Mouse (Mus musculus) forebrain, embryonic 16.5 days (tissue): ENCODE results near the gene Hist1h2an. TPM values are rescaled to one million over a fixed set of nuclear protein-coding genes. Genes with fewer than 3 reads are reported as not detected.
A peak's percentile ranks its signal among the peaks of the same experiment; 100 is the strongest.
"Not testable (repeated sequence)": the region's sequence is repeated elsewhere in the genome, so short reads cannot be mapped to it uniquely, and the experiment has no call there.

Experiments used
- ATAC-seq: fragments of 200-750 bp; cut with Nextera tagmentation; 2 replicates; pipeline ENCODE4 v1.8.0; 2017; ENCODE audit warnings: mild to moderate bottlenecking, moderate library complexity
- H3K27ac ChIP-seq: fragments of 300-500 bp; sonication (generic); 2 replicates; pipeline ENCODE4 v1.5.1; 2014; ENCODE audit warnings: low read length, control low read depth
- H3K27me3 ChIP-seq: fragments of 300-500 bp; sonication (generic); replicated peaks from 2 replicates; pipeline ENCODE4 v1.6.1; 2014; ENCODE audit warnings: low read length; ENCODE audit not compliant: control insufficient read depth, insufficient read depth
- H3K36me3 ChIP-seq: fragments of 300-500 bp; sonication (generic); 2 replicates; pipeline ENCODE4 v1.6.1; 2014; ENCODE audit not compliant: control insufficient read depth, insufficient read depth
- H3K4me1 ChIP-seq: fragments of 300-500 bp; sonication (generic); replicated peaks from 2 replicates; pipeline ENCODE4 v1.6.1; 2014; ENCODE audit warnings: low read length; ENCODE audit not compliant: control insufficient read depth, insufficient read depth
- H3K4me2 ChIP-seq: fragments of 300-500 bp; sonication (generic); 2 replicates; pipeline ENCODE4 v1.6.1; 2014; ENCODE audit warnings: mild to moderate bottlenecking, low read length, control low read depth
- H3K4me3 ChIP-seq: fragments of 300-500 bp; sonication (generic); replicated peaks from 2 replicates; pipeline ENCODE4 v1.5.1; 2014; ENCODE audit warnings: mild to moderate bottlenecking, low read length, control low read depth
- H3K9ac ChIP-seq: fragments of 300-500 bp; sonication (generic); replicated peaks from 2 replicates; pipeline ENCODE4 v1.6.1; 2014; ENCODE audit warnings: low read depth, low read length, control low read depth
- H3K9me3 ChIP-seq: fragments of 300-500 bp; sonication (generic); 2 replicates; pipeline ENCODE4 v1.6.1; 2016; ENCODE audit warnings: low read length; ENCODE audit not compliant: control insufficient read depth
- WGBS: fragments of 180-500 bp; shearing (Covaris S2); extraction: QIAGEN DNeasy Blood & Tissue Kit; methylation state at CpG from one replicate; pipeline ENCODE4 v1.1.7; 2014; 5-methylcytosine and 5-hydroxymethylcytosine counted together
- polyA plus RNA-seq: library from polyadenylated mRNA; unstranded; fragments of >200 nt; fragmentation: Nextera tagmentation; extraction: Ambion mirVana; gene quantifications from 2 replicates; pipeline ENCODE4 v1.2.1, GENCODE M21; 2015

Gene Hist1h2an
- polyA plus RNA-seq, 1 experiment from 2014 or later: 1.7 TPM

DNA sequence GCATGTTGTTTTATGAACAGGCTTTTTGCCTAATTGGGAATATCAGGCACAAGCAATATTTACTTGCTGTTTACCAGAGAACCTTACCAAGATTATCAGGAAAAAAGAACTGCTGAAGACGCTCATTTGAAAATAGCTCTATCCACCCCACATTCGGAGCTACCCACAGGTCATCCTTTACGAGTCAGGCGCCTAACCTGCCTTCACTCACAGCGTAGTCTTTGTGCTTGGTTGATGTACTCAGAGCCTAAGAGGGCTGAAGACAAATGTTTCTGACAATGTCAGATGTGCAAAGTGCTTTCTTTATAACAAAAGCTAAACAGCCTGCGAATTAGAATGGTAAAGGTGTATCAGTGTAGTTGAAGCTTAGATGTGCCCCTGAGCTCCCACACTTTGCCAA, 2.7 kb downstream of the Hist1h2an start:
- H3K27me3 ChIP-seq: no peaks in the 10 kb centered on the region
- no peak overlapping the region for H3K4me3 ChIP-seq
- 25% methylated on average over 6 of the region's 6 CpGs for WGBS
- no peak for ATAC-seq
- no peak overlapping the region for H3K9ac ChIP-seq
- no peak overlapping the region; the same call in 1 of the 2 replicates for H3K4me2 ChIP-seq
- no peaks in the 10 kb centered on the region for H3K9me3 ChIP-seq
- no peaks in the 10 kb centered on the region for H3K36me3 ChIP-seq
- peak overlapping the region; percentile 72 for H3K27ac ChIP-seq
- H3K4me1 ChIP-seq: peaks cover 42% of the 10 kb centered on the region

DNA sequence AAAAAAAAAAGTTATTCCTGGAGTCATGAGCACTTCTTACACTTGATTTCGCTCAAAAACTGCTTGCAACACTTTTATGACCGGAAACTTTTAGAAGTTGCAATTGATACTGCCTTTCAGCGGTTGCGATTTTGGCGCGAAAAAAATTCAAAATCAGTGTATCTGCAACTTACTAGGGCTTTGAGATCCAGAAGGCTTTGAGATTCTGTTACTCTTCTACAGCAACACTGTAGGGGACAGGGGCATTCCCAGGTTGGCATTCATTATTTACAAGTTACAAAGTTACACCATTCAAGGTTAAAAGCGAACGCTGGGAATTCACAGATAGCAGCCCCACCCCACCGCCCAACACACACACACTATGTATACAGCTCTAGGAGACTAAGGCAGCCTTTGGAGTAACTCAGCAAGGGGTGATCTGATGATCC, 3.3 kb downstream of the Hist1h2an start:
- Histone ChIP-seq H3K4me2 (peak overlapping the region; percentile 56), H3K4me1 (peaks cover 45% of the 10 kb centered on the region), H3K27me3 (no peaks in the 10 kb centered on the region), H3K9me3 (no peaks in the 10 kb centered on the region), H3K9ac (no peak overlapping the region), H3K27ac (peak overlapping the region; percentile 72), H3K36me3 (no peaks in the 10 kb centered on the region), H3K4me3 (peak overlapping the region; percentile 41)
- ATAC-seq: no peak
- WGBS: under 1% methylated on average over 9 of the region's 9 CpGs

DNA sequence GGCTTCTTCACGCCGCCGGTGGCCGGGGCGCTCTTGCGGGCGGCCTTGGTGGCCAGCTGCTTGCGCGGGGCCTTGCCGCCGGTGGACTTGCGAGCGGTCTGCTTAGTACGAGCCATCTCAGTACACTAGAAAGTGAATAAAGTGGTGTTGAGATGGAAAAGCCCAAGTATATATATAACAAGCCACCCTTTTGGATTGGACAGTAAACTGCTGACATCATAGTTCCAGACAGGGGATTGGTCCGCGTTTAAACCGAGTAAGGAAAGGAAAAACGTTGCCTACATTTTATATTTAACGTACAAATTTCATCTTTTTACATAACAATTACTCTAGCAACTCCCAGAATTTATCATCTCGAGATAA, 3.8 kb downstream of the Hist1h2an start, which contains the start of gene Hist1h3i:
Gene Hist1h3i (minus strand): TSS at position 116 of the 363 bp plus-strand sequence.
- H3K27me3 ChIP-seq: no peaks in the 10 kb centered on the region
- H3K4me1 ChIP-seq: peaks cover 42% of the 10 kb centered on the region
- H3K4me2 ChIP-seq: peak within 1 kb of the TSS; percentile 76
- H3K36me3 ChIP-seq: no peaks in the 10 kb centered on the region
- H3K9ac ChIP-seq: peak within 1 kb of the TSS; percentile 59
- ATAC-seq: peak; percentile 77
- WGBS: under 1% methylated on average over 14 of the region's 20 CpGs
- H3K9me3 ChIP-seq: no peaks in the 10 kb centered on the region
- peak within 1 kb of the TSS; percentile 79 for H3K27ac ChIP-seq
- H3K4me3 ChIP-seq: peak within 1 kb of the TSS; percentile 49

DNA sequence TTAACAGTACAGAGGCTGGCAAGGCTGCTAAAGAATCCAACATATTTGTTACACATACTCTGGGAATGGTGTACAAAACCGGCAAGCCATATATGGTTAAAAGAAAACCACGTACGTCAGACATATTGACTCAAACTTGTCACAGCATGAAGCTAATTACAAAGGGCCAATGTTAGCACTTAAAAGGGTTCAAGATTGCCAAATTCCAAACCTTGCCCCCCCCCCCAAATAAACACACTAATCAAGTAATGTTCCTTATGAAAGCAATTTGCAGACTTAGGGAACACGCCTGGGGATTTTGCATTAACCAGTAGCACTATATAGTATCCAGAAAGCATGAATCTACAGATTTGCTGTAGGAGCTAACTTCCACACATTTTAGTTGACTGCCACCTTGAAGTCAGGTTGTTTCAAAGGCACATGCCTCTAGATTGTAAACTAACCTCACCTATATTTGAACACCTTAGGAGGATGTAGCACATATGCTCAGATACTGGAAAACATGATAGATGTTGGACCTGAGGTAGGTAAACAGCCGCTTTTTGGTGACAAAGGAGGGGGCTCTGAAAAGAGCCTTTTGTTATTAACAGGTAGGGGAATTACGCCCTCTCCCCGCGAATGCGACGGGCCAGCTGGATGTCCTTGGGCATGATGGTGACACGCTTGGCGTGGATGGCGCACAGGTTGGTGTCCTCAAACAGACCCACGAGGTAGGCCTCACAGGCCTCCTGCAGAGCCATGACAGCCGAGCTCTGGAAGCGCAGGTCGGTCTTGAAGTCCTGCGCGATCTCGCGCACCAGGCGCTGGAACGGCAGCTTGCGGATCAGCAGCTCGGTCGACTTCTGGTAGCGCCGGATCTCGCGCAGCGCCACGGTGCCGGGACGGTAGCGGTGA, 4.4 kb downstream of the Hist1h2an start:
- Histone ChIP-seq H3K9ac (peak overlapping the region; percentile 59), H3K4me3 (peak overlapping the region; percentile 49), H3K4me1 (peaks cover 38% of the 10 kb centered on the region), H3K4me2 (peak overlapping the region; percentile 76), H3K27ac (peak overlapping the region; percentile 79)
- H3K9me3 ChIP-seq, H3K27me3 ChIP-seq, H3K36me3 ChIP-seq, ATAC-seq: not testable (repeated sequence)
- 0% methylated on average over 16 of the region's 35 CpGs for WGBS

DNA sequence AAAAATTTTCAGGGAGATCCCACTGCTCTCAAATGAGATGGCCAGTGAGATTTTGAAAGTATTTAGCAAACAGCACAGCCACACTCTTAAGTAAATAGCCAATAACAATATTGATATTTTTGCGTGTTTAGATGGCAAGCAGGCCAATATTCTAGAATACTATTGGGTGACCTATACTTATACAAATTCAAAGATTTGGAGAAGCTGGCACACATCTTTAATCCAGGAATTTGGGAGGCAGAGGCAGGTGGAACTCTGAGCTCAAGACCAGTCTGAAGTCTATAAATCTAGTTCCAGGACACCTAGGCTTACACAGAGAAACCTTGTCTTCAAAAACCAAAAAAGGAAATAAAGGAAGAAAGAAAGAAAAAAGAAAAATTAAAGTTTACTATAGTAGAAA, 5.4 kb downstream of the Hist1h2an start:
- no peak for ATAC-seq
- no peaks in the 10 kb centered on the region for H3K9me3 ChIP-seq
- WGBS: 97% methylated on average over 1 of the region's 1 CpGs
- no peaks in the 10 kb centered on the region for H3K27me3 ChIP-seq
- H3K36me3 ChIP-seq: no peaks in the 10 kb centered on the region
- H3K27ac ChIP-seq: no peak overlapping the region
- no peak overlapping the region for H3K9ac ChIP-seq
- no peak overlapping the region for H3K4me3 ChIP-seq
- H3K4me2 ChIP-seq: no peak overlapping the region
- H3K4me1 ChIP-seq: peaks cover 38% of the 10 kb centered on the region

DNA sequence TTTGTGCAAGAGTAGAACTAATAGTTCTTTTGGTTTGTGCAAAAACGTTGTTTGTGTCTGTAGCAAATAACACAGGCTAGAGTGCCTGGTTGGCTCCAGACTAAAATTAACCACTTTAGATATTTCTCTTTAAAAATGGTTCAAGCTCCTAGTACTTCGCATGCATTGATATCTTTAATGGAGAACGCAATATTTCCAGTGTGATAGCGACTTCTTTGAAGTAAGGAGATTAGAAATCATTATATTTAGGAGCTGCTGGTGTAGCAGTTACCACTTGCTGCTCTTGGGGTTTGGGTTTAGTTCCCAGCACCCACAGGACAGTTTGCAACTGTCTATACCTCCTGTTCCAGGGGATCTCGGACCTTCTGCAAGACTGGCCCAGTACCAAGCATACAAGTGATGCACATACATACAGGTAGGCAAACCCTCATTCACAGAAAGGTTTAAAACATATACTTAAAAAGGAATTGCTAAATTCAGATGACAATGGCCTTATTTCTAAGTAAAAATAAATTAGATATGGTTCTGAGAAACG, 5.9 kb downstream of the Hist1h2an start:
- no peak for ATAC-seq
- Histone ChIP-seq H3K4me1 (peaks cover 37% of the 10 kb centered on the region), H3K27ac (peak overlapping the region; percentile 44; the same call in 1 of the 2 replicates), H3K9ac (no peak overlapping the region), H3K27me3 (no peaks in the 10 kb centered on the region), H3K4me3 (no peak overlapping the region), H3K9me3 (no peaks in the 10 kb centered on the region), H3K4me2 (no peak overlapping the region), H3K36me3 (no peaks in the 10 kb centered on the region)
- 47% methylated on average over 6 of the region's 6 CpGs for WGBS

DNA sequence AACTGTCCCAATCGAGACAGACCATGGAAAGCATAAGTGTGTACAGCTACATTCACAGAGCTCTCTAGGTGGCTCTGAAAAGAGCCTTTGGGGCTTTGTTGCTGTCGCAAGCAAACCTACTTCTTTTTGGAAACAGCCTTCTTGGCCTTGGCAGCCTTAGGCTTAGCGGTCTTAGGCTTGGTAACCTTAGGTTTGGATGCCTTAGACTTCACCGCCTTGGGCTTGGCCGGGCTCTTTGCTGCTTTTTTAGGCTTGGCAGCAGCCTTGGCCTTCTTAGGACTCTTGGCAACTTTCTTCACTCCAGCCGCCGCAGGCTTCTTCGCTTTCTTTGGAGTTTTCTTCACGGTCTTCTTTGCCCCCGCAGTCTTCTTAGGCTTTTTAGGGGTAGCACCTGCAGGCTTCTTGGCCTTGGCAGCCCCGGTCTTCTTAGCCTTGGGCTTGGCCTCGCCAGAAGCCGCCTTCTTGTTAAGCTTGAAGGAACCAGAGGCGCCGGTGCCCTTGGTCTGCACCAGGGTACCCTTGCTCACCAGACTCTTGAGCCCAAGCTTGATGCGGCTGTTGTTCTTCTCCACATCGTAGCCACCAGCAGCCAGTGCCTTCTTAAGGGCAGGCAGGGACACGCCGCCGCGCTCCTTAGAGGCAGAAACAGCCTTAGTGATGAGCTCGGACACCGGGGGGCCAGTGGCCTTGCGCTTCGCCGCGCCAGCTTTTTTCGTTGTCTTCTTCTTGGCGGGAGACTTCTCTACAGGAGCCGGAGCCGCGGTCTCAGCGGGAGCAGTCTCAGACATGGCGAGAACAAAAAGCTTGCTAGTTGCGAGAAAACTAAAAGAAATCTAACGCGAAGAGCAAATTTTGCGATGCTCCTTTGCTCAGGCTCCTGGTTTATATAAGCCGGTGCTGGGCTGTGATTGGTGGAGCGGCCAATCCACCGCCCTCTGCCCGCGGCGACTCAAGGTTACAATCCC, 7.0 kb downstream of the Hist1h2an start, which contains the start of gene Hist1h1b:
Gene Hist1h1b (minus strand): TSS at position 859 of the 965 bp plus-strand sequence.
- no peaks in the 10 kb centered on the region for H3K36me3 ChIP-seq
- 0 out of 2 replicates have a peak, but pooled peaks have one; percentile 6 for ATAC-seq
- WGBS: under 1% methylated on average over 44 of the region's 44 CpGs

DNA sequence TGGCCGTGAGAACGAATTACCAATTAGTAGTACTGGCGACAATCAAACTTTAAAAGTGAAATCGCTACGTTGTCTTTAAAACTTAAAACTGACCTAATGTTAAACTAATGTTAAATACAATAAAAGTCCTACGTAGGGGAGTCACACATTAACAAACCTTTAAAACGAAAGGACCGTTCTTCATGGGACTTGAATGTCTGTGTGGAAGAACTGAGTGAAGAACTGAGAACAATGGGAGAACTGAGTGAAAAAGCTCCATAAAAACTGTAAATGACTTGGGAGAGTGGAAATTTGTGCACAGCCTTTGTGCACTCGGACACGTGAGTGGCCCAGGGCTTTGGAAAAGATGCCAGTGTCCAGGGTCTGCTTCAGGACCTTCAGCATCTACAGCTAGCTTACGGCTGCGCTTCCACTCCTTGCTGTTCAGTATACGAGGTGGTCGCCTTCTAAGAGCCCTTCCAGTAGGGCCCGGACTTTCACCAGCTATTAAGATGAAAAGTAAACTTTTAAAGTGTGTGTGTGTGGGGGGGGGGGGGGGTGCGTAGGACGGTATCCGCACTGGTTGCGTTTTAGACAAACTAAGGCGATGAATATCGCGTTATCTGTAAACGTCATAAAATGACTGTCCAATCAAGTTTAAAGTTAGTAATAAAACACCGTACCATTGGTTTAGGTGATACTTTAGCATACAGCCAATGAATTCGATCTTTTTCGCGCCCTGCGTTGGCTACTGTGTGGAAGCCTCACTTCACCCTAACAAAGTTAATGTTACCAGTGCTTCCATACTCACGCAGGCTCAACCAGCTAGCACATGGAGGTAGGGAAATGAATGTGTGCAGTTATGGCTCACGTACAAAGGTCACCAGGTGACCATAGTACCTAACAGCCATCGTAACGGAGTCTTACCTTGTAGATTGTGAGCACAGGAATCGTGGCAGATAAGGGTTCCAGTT, 7.9 kb downstream of the Hist1h2an start:
- ATAC-seq: peak; percentile 93
- 3% methylated on average over 33 of the region's 33 CpGs for WGBS
- Histone ChIP-seq H3K9me3 (no peaks in the 10 kb centered on the region), H3K4me2 (peak overlapping the region; percentile 95), H3K9ac (peak overlapping the region; percentile 71), H3K36me3 (no peaks in the 10 kb centered on the region), H3K27ac (peak overlapping the region; percentile 87), H3K27me3 (no peaks in the 10 kb centered on the region), H3K4me1 (peaks cover 28% of the 10 kb centered on the region), H3K4me3 (peak overlapping the region; percentile 71)

More for the DNA sequence above, 7.0 kb downstream of the Hist1h2an start, which contains the start of gene Hist1h1b:
- peak within 1 kb of the TSS; percentile 71 for H3K4me3 ChIP-seq
- H3K9me3 ChIP-seq: no peaks in the 10 kb centered on the region
- no peaks in the 10 kb centered on the region for H3K27me3 ChIP-seq
- peak within 1 kb of the TSS; percentile 95 for H3K4me2 ChIP-seq
- peak within 1 kb of the TSS; percentile 87 for H3K27ac ChIP-seq
- peak within 1 kb of the TSS; percentile 71 for H3K9ac ChIP-seq
- peaks cover 33% of the 10 kb centered on the region for H3K4me1 ChIP-seq
